Mouse (Mus musculus) CD8-positive naive resting alpha-beta T cell, adult 2 months (primary cell): ENCODE results near the gene Trmt61a.
"Not testable (repeated sequence)": the region's sequence is repeated elsewhere in the genome, so short reads cannot be mapped to it uniquely, and the experiment has no call there.

ENCODE experiments used
- DNase-seq, 2 experiments: peaks; one replicate each; pipeline ENCODE4 v3.0.0; 2022; ENCODE audit warnings: low read depth in 2 of 2, low spot score in 2 of 2

Gene Trmt61a

GRCm38 (mm10) chr12:111694880-111695804 is 17.2 kb downstream of the Trmt61a start:
- DNase-seq, result no peak

- DNase-seq, result peak; percentile 57 to 75
Measured at GRCm38 (mm10) chr12:111696239-111696638, 18.3 kb downstream of the Trmt61a start.

DNA sequence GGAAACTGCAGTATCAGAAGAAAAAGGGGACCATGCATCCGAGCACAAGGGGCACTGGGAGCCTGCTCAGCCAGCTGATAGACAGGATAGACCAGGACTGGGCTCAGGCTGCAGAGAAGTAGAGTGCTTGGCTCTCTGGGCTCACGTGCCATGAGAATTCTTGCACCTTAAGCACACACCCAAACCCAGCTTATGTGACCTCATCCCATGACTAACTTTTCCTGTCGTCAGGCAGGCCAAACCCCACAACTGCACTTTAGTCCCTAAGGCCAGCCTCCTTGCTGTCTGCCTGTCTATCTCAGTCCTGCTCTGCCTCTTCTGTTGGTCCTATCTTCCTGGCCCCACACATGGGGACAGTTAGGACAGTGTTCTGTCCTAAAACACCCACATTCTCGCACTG is 19.8 kb downstream of the Trmt61a start:
- DNase-seq, result no peak

- no peak for DNase-seq
Measured at GRCm38 (mm10) chr12:111698346-111698913, 20.5 kb downstream of the Trmt61a start.

DNA sequence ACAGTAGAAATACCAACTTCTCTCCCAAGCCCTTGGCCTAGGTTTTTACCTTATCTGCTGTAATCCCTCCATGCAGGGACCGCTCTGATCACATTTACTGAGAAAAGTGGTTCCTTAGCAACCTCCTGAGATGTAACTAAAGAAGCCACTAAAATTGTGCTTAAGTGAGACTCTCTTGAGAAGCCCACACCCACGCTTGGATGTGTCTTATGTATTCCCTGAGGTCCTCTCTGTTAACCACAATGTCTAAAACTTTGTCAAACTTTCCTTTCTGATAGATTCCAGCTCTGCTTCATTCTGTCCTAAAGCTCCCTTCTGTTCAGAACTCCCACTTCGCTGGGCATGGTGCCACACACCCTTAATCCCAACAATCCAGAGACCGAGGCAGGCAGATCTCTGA is 21.6 kb downstream of the Trmt61a start:
- DNase-seq, result no peak

- DNase-seq, result no peak
Measured at GRCm38 (mm10) chr12:111700920-111701458, 23.1 kb downstream of the Trmt61a start.

DNA sequence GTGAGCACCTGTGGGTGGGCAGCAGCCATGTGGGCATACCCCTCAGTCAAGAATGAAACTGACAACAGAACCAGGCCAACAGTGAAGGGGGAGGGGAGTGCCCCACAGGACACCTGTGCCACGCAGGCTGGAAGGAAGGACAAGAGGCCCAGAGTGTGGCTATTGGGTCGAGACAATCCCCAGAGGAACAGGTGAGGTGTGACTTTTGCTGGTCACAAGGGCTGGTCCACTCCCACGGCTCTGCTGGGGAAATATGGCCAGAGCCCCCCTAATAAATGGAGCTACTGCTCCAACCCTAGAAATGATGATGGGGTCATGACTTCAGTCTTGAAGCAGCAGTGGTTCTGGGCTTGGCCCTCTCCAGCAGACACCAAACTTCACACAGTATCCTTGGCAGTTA is 25.4 kb downstream of the Trmt61a start:
- no peak for DNase-seq

DNA sequence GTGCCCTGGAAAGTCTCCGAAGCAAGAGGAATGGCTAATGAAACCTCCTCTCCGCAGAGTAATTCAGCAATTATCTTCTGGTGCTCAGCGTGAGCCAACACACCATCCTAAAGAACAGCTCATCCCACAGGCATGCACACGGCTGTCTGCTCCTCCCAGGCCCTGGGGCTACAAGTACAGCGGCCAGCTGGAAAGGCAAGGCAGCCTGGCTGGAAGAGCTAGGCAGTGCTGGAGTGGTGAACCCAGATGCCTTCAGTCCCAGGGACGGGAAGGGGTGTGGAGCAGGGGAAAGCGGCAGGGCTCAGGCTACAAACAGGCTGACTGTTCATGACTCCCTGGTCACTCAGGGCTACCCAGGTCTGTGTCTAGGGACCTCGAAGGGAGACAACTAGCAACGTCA is 26.7 kb downstream of the Trmt61a start:
- DNase-seq, result no peak

DNA sequence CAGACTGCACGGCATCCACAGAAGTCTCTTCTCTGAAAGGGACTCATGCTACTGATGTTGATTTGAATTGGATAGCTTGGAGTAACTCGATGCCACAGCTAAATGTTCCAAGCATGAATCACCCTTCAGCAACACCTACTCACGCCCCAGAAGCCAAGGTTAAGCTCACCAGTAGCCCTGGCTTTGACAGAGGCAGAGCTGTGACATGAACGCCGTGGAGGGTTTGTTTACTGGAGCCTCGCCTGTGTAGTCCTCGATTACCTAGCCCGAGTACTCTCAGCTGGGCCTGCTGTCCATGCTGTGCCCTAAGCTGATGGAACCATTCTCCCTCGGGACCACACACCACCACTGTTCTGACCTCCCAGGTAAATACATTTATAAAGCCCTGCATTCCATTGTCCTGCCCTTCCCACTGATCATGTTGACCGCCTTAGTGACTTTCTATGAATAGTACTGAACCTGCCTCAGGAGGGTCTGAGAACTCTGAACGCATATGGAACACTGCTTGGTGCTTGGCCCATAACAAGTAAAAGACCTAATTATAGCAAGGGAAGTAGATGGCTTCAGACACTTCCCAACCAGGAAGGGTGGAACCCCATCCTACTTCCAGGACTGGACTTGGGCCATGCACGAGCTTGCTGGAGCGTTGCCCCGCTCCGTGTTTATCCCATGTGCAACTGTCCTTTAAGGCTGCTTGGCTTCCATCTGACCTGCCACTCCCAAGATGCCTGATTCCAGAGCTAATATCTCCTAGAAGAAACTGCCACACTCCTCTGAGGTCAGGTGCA is 27.5 kb downstream of the Trmt61a start:
- no peak for DNase-seq

DNA sequence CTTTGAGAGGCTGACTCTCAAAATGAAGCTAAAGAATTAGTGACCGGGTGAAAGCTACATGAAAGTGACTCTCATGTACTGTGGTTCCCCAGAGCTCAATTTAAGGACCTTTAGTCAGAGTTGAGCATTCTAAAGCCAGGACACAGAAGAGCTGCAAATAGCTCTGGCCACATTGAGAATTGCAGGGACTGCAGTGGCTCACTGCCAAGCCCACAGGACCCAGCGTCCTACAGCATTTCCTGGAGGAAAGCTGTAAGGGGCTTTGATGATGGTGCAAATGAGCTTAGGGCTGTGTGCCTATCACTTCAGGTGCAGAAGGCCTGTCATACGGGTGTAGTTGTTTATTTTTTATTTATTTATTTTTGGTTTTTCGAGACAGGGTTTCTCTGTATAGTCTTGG is 30.3 kb downstream of the Trmt61a start:
- DNase-seq, result no peak

GRCm38 (mm10) chr12:111710091-111710490 is 32.2 kb downstream of the Trmt61a start:
- DNase-seq, result no peak

- peak in 1 of 2 experiments; percentile 18 for DNase-seq
Measured at GRCm38 (mm10) chr12:111712476-111712875, 34.6 kb downstream of the Trmt61a start.

- peak; percentile 84 to 89 for DNase-seq
Measured at GRCm38 (mm10) chr12:111713004-111713651, 35.2 kb downstream of the Trmt61a start, which contains the start of the genes Bag5 and Apopt1. Gene Bag5, minus strand, starts transcription at chr12:111713257. Gene Apopt1, plus strand, starts transcription at chr12:111713261.

- not testable (repeated sequence) for DNase-seq
Measured at GRCm38 (mm10) chr12:111713880-111714279, 36.0 kb downstream of the Trmt61a start.

GRCm38 (mm10) chr12:111716505-111716904 is 38.6 kb downstream of the Trmt61a start:
- no peak for DNase-seq

GRCm38 (mm10) chr12:111718656-111719055 is 40.8 kb downstream of the Trmt61a start:
- DNase-seq, result no peak

- no peak for DNase-seq
Measured at GRCm38 (mm10) chr12:111720222-111720621, 42.3 kb downstream of the Trmt61a start.

- peak; percentile 13 to 32 for DNase-seq
Measured at GRCm38 (mm10) chr12:111722654-111723053, 44.7 kb downstream of the Trmt61a start.

- DNase-seq, result no peak
Measured at GRCm38 (mm10) chr12:111724638-111725337, 46.9 kb downstream of the Trmt61a start.
